Mouse (Mus musculus) stomach, postnatal 0 days (tissue): ENCODE data around the gene Irgq. TPM values are rescaled to one million over a fixed set of nuclear protein-coding genes. Genes with fewer than 3 reads are reported as not detected.

Experiments used
- ATAC-seq: fragments of 200-750 bp; cut with Nextera tagmentation; 2 replicates; pipeline ENCODE4 v1.8.0; 2017; ENCODE audit not compliant: low FRiP score, low TSS enrichment
- DNase-seq: peaks from one replicate; pipeline ENCODE4 v3.0.0-alpha.2; 2016; ENCODE audit warnings: low spot score
- H3K27ac ChIP-seq: fragments of 300-500 bp; sonication (generic); replicated peaks from 2 replicates; pipeline ENCODE4 v1.5.1; 2014; ENCODE audit warnings: mild to moderate bottlenecking, control low read depth
- H3K27me3 ChIP-seq: fragments of 300-500 bp; sonication (generic); 2 replicates; pipeline ENCODE4 v1.6.1; 2014; ENCODE audit warnings: low read length; ENCODE audit not compliant: control insufficient read depth, insufficient read depth
- H3K36me3 ChIP-seq: fragments of 300-500 bp; sonication (generic); 2 replicates; pipeline ENCODE4 v1.6.1; 2014; ENCODE audit warnings: low read length, mixed read lengths; ENCODE audit not compliant: control insufficient read depth, insufficient read depth
- H3K4me1 ChIP-seq: fragments of 300-500 bp; sonication (generic); replicated peaks from 2 replicates; pipeline ENCODE4 v1.6.1; 2014; ENCODE audit warnings: antibody characterized with exemption; ENCODE audit not compliant: control insufficient read depth, insufficient read depth
- H3K4me2 ChIP-seq: fragments of 300-500 bp; sonication (generic); replicated peaks from 2 replicates; pipeline ENCODE4 v1.6.1; 2014; ENCODE audit warnings: low read depth, mild to moderate bottlenecking, control low read depth, moderate library complexity
- H3K4me3 ChIP-seq: fragments of 300-500 bp; sonication (generic); 2 replicates; pipeline ENCODE4 v1.5.1; 2014; ENCODE audit warnings: low read depth, low read length, control low read depth
- H3K9ac ChIP-seq: fragments of 300-500 bp; sonication (generic); 2 replicates; pipeline ENCODE4 v1.6.1; 2014; ENCODE audit warnings: mild to moderate bottlenecking, low read length, control low read depth, mixed read lengths
- H3K9me3 ChIP-seq: fragments of 300-500 bp; sonication (generic); 2 replicates; pipeline ENCODE4 v1.6.1; 2016; ENCODE audit warnings: low read length; ENCODE audit not compliant: control insufficient read depth
- CTCF ChIP-seq: IDR thresholded peaks from 2 replicates; pipeline ENCODE4 v1.5.1; 2016; ENCODE audit warnings: antibody characterized with exemption, low read depth, mild to moderate bottlenecking, moderate library complexity
- EP300 ChIP-seq: optimal IDR thresholded peaks from 2 replicates; pipeline ENCODE3; 2016; ENCODE audit warnings: antibody characterized with exemption
- WGBS: fragments of 180-500 bp; shearing (Covaris S2); extraction: QIAGEN DNeasy Blood & Tissue Kit; methylation state at CpG from one replicate; pipeline ENCODE4 v1.1.7; 2014; 5-methylcytosine and 5-hydroxymethylcytosine counted together
- polyA plus RNA-seq: library from polyadenylated mRNA; unstranded; fragments of >200 nt; fragmentation: Nextera tagmentation; extraction: Ambion mirVana; gene quantifications from 2 replicates; pipeline ENCODE4 v1.2.1, GENCODE M21; 2015

Irgq gene
- polyA plus RNA-seq, 1 experiment from 2014 or later, result 4.3 TPM

DNA sequence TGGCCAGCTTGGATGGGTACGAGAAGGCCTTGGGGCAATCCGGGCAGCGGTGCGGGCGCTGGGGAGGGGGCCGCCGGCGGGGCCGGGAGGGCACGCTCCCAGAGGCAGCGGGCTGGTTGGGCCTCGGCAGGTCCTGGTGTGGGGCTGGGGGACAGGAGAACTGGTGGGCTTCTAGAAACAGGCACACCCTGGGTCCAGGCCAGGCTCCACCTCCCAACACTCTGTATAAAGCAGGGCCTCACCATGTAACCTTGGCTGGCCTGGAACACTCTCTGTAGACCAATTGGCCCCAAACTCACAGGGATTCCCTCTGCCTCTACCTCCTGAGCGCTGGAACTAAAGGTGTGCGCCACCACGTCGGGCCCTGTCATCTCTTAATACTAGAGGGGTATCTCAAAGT, 55.5 kb downstream of the Irgq start:
- Histone ChIP-seq H3K36me3 (no peaks in the 10 kb centered on the region), H3K4me3 (no peak overlapping the region), H3K27ac (no peak overlapping the region), H3K4me2 (no peak overlapping the region), H3K4me1 (no peaks in the 10 kb centered on the region), H3K9me3 (no peaks in the 10 kb centered on the region), H3K9ac (no peak overlapping the region), H3K27me3 (no peaks in the 10 kb centered on the region)
- TF ChIP-seq CTCF (no peak), EP300 (no peak)
- no peak for DNase-seq
- no peak for ATAC-seq
- 51% methylated on average over 12 of the region's 16 CpGs for WGBS

DNA sequence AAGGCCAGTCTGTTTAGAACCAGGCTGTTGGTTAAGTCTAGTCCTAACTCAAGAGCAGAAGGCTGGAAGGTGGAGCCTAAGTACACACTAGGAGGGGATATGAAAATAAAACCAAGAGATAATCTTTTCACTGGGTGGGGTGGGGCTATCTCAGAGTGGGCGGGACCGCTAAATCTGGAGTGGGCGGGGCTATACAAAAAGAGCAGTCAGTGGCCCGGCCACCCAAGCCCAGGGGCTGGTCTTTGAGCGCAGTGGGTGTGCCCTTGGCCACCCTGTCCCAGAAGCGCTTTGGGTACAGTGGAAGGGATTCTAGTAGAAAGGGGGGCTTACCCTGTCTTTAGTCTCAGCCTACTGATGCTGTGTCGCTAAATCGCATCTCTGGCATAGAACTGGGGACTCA, 56.3 kb downstream of the Irgq start:
- Histone ChIP-seq H3K9ac (peak overlapping the region; percentile 65; the same call in 1 of the 2 replicates), H3K9me3 (no peaks in the 10 kb centered on the region), H3K4me3 (peak overlapping the region; percentile 54), H3K27me3 (no peaks in the 10 kb centered on the region), H3K4me2 (peak overlapping the region; percentile 71), H3K36me3 (no peaks in the 10 kb centered on the region), H3K27ac (peak overlapping the region; percentile 84), H3K4me1 (no peaks in the 10 kb centered on the region)
- ATAC-seq (peak; percentile 81), DNase-seq (peak; percentile 81)
- TF ChIP-seq EP300, result no peak
- no peak for TF ChIP-seq CTCF
- WGBS, result 11% methylated on average over 8 of the region's 8 CpGs

DNA sequence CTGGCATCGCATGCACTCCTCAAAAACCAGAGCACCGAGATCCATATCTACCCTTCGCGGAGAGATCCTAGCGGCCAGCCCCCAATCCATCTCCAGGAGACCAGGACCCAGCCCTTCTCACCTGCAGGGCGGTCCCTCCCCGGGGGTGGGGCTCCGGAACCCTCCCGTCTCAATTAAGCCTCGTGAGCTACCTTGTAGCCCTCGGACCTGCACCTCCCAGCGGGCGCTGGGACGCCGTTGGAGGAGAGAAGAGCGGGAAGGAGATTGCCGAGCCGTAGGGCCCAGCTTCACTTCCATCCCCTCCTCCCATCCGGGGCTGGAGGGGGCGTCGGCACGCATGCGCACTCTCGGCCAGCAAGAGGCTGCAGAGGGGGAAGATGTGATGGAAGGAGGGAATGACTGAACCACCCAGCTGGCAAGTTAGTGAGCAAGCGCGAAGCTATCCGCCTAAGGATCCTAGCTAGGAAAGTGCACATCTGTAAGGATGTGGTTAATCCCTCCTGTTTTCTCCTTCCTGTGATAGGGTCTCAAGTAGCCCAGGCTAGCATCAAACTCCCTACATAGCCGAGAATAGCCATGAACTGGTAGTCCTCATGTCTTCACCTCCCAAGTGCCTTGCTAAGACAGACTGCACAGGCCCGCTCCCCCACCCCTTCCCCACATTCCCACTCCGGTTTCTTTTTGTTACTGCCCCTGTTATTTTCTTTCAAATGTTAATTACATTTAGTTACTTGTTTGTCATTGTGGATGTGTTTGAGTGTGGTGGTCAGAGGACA, 57.0 kb downstream of the Irgq start, which contains the start of the genes Ethe1 and Zfp575:
Ethe1 (plus strand) TSS at position 214 of the 776 bp plus-strand sequence.
Zfp575 (minus strand) TSS at position 312 of the 776 bp plus-strand sequence.
- Histone ChIP-seq H3K4me1 (no peaks in the 10 kb centered on the region), H3K27me3 (no peaks in the 10 kb centered on the region), H3K9ac (peak within 1 kb of the TSS; percentile 65), H3K4me2 (peak within 1 kb of the TSS; percentile 71), H3K4me3 (peak within 1 kb of the TSS; percentile 54), H3K36me3 (no peaks in the 10 kb centered on the region), H3K9me3 (no peaks in the 10 kb centered on the region), H3K27ac (peak within 1 kb of the TSS; percentile 84)
- 8% methylated on average over 30 of the region's 30 CpGs for WGBS
- TF ChIP-seq CTCF (no peak), EP300 (no peak)
- DNase-seq (peak; percentile 66), ATAC-seq (peak; percentile 31)

Other genes with a start within 250 kb of the Irgq start
- 12.9 and 13.8 TPM in 2 replicates for gene Zfp61, start 229.5 kb upstream of the Irgq start, polyA plus RNA-seq
- gene Zfp94, start 214.0 kb upstream of the Irgq start, polyA plus RNA-seq, result 4.8 and 5.5 TPM in 2 replicates
- gene Tescl, start 196.8 kb upstream of the Irgq start, polyA plus RNA-seq, result 0.15 and 0.42 TPM in 2 replicates
- 196 and 201 TPM in 2 replicates for gene Lypd5, start 181.5 kb upstream of the Irgq start, polyA plus RNA-seq
- gene Kcnn4, start 160.4 kb upstream of the Irgq start, polyA plus RNA-seq, result 15.5 and 17.0 TPM in 2 replicates
- gene Smg9, start 131.1 kb upstream of the Irgq start, polyA plus RNA-seq, result 14.1 and 14.4 TPM in 2 replicates
- gene Irgc1, start 78.4 kb upstream of the Irgq start, polyA plus RNA-seq, result 0.05 and 0.10 TPM in 2 replicates
- 26.8 and 28.8 TPM in 2 replicates for gene Plaur, start 68.2 kb upstream of the Irgq start, polyA plus RNA-seq
- 3.4 and 4.5 TPM in 2 replicates for gene Cadm4, start 48.7 kb upstream of the Irgq start, polyA plus RNA-seq
- 13.6 and 15.8 TPM in 2 replicates for gene Zfp428, start 23.7 kb upstream of the Irgq start, polyA plus RNA-seq
- gene AC161166.1, start 18.2 kb upstream of the Irgq start, polyA plus RNA-seq, result 0.07 and 0.10 TPM in 2 replicates
- gene Pinlyp, start 15.4 kb downstream of the Irgq start, polyA plus RNA-seq, result 61.2 and 62.9 TPM in 2 replicates
- gene Xrcc1, start 15.6 kb downstream of the Irgq start, polyA plus RNA-seq, result 27.4 and 31.4 TPM in 2 replicates
- gene Ethe1, start 56.9 kb downstream of the Irgq start, polyA plus RNA-seq, result 120 and 128 TPM in 2 replicates
- gene Zfp575, start 57.0 kb downstream of the Irgq start, polyA plus RNA-seq, result 3.6 and 4.0 TPM in 2 replicates
- 1.2 TPM in 2 replicates for gene Phldb3, start 80.1 kb downstream of the Irgq start, polyA plus RNA-seq
- gene Lypd3, start 105.9 kb downstream of the Irgq start, polyA plus RNA-seq, result 277 and 306 TPM in 2 replicates
- 0.15 TPM in 1 of 2 replicates, not detected in the other for gene Tex101, start 146.0 kb downstream of the Irgq start, polyA plus RNA-seq
- gene BC049730, start 178.6 kb downstream of the Irgq start, polyA plus RNA-seq, result not detected in 2 replicates
- gene Gm4763, start 196.2 kb downstream of the Irgq start, polyA plus RNA-seq, result not detected in 2 replicates
- gene Cd177, start 229.6 kb downstream of the Irgq start, polyA plus RNA-seq, result 12.2 and 12.3 TPM in 2 replicates
- gene Ceacam10, start 246.5 kb downstream of the Irgq start, polyA plus RNA-seq, result 2.3 and 2.7 TPM in 2 replicates